Mouse (Mus musculus): ENCODE results near the gene Isy1. TPM values are rescaled to one million over a fixed set of nuclear protein-coding genes. Genes with fewer than 3 reads are reported as not detected.

Gene Isy1
- 41.0 and 42.3 TPM in 2 replicates for total RNA-seq (2021)
- long read RNA-seq, experiment 1, full-length matches to known transcripts, result 16 of 17 reads
- long read RNA-seq, experiment 1, partial matches to known transcripts, result 0 of 17 reads
- long read RNA-seq, experiment 1, other reads (novel, unspliced or antisense), result 1 of 17 reads
- long read RNA-seq, experiment 2, full-length matches to known transcripts, result 21 of 24 reads
- long read RNA-seq, experiment 2, partial matches to known transcripts, result 0 of 24 reads
- long read RNA-seq, experiment 2, other reads (novel, unspliced or antisense), result 3 of 24 reads

DNA sequence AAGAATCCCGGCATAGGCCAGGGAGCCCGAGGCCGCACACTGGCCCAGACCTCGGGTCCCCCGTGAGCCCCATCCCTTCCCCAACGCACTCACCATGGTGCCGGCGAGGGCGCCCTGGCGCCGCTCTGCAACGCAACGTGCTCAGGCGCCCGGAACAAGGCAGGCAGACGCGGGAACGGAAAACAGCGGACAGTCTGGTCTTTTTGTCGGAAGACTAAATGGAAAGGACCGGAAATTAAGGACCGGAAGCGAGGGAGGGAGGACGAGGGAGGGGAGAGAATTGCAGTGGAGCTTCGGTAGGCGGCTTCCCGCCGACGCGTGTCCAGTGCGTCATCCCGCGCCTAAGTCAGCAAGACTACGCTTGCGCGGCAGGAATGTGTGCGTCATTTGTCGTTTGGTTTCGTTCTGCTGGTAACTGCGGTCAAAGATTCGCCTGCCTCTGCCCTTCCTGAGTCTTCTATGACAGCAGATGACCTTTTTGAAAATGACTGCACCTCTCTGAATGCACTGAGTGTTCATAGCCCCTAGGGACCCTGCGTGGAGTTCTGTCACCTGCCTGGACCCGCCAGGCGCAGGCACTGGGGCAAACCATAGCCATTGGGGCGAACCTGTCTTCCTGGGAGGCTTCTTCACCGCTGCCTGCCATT is at the start of gene Isy1:
TSS of gene Isy1 (minus strand) at position 248 of the 647 bp plus-strand sequence.
- peak; percentile 98 for DNase-seq

DNA sequence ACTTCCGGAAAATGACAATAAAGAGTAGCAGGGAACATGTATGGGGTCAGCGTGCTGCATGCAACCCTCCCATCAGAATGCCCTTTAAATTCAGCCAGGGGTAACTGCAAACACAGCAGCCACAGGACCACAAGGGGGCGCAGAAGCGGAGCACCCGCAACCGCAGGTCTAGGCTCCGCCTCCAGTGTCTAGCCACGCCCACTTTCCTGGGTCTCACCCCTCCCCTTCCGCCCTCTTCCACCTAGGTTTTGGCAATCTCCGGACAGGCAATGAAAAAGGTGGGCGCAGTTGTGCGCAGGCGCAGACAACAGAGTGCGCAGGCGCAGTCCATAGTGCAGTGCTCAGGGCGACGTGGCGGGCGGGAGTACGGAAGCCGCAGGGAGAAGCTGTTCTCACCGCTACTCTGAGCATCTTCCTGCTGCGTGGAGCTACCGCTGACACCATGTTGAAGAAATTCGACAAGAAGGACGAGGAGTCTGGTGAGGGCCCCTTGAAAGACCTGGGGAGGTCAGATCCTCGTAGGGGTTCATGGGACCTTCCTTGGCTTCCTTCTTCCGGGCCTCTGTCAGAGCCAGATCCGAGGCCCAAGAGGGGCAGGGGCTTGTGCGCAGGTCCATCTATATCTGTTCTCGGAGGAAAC is 49.1 kb upstream of the Isy1 start, which contains the start of gene Copg1:
TSS of gene Copg1 (plus strand) at position 221 of the 640 bp plus-strand sequence.
- peak; percentile 100 for DNase-seq

DNA sequence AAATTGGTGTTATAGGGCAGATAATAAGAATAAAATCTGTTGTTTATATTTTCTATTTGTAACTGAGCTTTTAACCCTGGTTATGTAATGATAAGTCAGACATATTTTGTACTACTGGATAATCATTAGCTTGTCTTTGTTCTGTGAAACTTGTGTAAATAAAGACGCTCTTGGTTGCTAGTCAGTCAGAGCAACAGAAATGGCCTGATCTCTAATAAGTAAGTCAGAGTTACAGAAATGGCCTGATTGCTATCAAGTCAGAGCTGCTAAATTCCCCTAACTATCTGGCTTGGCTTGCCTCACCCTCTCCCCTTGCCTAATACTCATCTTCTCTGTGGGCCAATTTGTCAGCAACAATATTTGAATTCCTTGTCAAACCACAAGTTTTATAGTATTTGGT is 48.1 kb upstream of the Isy1 start:
- no peak for DNase-seq

DNA sequence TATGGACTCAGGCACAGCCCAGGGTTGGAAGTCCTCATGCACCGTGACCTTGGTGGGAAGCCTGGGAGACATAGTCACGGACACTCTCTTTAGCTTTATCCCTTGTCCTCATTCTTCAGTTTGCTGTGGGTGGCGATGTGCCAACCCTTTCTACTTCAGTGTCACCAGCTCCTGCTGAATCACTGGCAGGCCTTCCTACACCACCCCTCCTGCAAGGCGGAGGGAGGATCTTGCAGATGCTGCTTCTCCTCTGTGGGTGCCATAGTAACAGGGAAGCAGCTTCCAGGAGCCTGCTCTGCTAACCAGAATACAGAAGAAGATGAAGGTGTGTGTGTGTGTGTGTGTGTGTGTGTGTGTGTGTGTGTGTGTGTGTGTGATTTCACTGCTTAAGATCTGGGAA is 44.2 kb upstream of the Isy1 start:
- peak; percentile 89 for DNase-seq

DNA sequence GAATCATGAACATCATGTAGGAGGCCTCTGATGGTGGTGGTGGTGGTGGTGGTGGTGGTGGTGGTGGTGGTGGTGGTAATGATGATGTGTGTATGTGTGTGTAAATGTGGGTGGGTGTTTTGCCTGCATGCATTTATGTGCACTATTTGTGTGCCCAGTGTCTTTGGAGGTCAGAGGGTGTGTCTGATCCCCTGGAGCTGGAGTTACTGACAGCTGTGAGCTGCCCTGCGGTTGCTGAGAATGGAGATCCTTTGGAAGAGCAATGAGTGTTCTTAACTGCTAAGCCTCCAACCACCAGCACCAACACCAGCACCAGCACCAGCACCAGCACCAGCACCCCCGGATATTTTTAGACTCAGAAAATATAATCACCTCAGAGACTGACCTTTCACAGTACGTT is 43.6 kb upstream of the Isy1 start:
- no peak for DNase-seq

DNA sequence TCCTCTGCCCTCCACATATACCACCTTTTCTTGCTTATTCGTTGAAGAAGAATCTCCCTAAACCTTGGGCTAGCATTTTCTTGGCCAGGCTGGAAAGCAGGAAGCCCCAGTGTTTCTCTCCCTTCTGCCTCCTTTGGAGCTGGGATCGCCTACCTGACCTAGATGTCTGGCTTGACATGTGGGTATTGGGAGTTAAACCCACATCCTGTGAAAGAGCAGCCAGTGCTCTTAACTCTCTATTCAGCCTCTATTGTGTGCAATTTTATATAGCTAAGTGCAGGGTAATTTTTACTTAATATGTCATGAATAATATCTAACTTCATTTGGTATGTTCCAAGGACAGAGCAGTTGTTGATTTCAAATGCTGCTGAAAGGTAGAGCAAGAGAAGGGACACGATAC is 41.0 kb upstream of the Isy1 start:
- DNase-seq, result no peak

DNA sequence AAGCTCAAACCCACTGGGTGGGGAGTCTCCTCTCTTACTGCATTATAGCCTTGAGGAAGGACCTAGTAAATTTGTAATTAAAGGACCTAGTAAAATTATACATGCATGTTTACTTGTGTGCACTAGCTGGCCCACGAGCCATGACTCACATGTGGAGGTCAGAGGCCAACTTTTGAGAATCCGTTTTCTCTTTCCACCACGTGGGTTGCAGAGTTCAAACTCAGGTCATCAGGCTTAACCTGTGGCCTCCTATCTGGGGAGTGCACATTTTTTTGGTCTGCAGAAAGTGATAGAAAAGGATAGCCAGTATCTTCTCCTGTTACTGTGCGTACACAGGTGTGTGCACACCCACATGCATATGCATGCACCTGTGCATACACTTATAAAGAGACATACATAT is 40.4 kb upstream of the Isy1 start:
- no peak for DNase-seq

DNA sequence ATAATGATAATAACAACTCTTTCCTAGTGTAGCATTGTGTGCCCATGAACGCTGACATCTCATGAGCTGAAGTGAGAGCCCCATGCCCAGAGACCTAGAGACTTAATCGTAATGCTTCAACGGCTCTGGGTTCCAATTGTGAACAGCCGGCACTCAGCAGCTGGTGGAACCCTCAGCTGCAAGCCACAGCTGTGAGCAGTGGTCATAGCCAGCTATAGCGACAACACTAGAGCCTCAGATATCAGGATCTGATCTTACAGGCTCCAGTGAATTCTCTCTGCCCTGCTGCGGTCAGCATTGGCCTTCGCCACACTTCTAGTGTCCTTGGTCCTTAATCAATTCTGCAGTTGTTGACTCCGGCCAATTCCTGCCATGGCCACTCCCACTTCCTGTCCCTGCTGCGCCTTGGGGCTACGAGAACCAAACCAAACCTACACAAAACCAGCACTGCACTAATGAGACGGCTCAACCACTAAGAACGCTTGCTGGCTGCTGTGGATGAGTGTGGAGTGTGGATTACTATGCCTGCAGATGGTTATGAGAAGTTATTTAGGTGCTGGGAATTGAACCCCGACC is 37.6 kb upstream of the Isy1 start:
- peak; percentile 74 for DNase-seq

DNA sequence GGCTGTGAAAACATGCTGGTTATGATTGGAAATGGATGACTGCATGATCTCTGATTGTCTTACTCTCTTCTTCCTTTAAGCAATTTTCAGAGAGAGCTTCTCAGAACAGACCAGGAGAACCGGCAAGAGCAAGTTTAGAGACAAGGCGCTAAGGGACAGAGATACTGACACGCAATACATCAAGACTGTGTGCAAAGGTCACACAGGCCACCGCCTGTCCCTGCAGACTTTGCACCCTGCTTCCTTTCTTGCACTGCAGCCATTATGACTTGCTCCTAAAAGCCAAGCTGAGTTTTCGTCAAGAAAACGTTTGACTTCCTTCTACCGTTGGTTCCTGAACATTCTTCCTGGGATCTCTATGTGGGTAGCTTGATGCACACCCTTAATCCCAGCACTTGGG is 37.0 kb upstream of the Isy1 start:
- no peak for DNase-seq

DNA sequence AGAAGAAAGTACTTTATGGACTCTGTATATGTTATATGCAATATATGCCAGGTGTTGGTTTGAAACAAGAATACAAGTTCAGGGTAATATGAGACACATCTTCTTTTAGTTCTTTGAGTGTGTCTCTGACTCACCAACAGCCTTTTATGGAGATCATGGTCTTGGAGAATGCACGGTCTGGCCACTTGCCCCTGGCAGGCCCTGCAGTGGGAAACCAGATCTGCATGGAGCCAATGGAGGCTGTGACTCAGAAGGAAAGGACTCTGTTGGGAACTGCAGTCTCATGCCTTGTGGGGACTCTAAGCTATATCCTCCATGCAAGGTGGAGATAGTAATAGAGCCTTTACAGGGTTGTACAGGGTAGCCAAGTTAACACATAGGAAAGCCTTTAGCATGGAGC is 36.5 kb upstream of the Isy1 start:
- peak; percentile 35 for DNase-seq

DNA sequence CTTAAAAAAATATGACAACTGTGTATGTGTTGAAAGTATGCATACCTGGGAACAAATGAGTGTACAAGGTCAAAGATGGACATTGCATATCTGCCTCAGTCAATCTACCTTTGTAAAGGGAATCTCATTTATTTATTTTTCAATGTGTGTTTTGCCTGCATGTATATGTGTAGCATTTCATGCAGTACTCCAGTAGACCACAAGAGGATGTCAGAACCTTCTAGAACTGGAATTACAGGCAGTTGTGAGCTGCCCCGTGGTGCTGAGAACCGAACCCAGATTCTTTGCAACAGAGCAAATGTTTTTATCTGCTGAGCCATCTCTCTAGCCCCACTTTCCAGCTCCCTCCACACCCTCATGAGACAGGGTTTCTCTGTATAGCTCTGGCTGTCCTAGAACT is 35.4 kb upstream of the Isy1 start:
- no peak for DNase-seq

DNA sequence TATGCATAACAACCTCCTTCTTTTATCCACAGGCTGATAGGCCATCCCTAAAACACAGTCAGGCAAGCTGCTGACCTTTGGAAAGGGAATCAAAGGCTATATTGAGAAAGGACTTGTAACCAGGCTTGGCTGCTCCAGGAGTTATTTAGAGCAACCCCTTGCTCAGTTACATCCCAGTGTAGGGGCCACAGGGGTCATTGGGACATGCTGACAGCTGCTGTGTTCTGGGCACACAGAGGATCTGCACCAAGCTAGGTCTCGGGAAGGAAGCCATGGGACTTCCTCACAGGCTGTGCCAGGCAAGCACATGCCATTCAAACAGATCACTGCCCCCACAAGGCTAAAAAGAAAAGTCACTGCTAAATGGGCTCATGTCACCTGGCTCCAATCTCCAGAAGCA is 34.5 kb upstream of the Isy1 start:
- DNase-seq, result no peak

DNA sequence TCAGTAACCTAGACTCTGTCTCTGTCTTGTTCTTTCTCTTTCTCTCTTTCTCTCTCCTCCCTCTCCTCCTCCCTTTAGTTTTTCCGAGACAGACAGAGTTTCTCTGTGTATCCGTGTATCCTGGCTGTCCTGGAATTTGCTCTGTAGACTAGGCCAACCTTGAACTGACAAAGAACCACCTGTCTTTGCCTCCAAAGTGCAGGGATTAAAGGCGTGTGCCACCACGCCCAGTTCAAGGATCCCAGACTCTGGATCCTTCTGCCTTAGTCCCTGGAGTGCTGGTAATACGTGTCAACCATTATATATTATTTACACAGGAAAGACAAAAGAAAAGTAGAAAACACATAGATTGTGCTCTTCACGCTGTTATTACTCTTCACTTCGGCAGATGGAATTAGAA is 32.6 kb upstream of the Isy1 start:
- no peak for DNase-seq

DNA sequence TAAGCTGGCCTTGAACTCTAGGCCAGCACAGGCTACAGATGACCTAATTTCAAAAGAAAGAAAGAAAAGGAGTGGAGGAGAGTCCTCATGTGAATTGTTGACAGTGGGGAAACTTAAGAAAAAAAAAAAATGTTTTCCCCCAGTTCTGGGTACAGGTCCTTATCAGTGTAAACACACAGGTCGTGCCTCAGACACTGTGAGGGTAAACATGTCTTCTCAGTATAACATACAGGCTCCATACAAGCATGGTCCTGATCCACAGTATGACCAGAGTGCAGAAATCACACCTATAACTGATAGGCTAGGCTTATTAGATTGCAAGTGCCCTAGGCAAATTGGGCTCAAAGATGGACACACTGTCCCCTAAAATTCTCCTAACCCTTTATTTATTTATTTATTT is 31.8 kb upstream of the Isy1 start:
- DNase-seq, result no peak

DNA sequence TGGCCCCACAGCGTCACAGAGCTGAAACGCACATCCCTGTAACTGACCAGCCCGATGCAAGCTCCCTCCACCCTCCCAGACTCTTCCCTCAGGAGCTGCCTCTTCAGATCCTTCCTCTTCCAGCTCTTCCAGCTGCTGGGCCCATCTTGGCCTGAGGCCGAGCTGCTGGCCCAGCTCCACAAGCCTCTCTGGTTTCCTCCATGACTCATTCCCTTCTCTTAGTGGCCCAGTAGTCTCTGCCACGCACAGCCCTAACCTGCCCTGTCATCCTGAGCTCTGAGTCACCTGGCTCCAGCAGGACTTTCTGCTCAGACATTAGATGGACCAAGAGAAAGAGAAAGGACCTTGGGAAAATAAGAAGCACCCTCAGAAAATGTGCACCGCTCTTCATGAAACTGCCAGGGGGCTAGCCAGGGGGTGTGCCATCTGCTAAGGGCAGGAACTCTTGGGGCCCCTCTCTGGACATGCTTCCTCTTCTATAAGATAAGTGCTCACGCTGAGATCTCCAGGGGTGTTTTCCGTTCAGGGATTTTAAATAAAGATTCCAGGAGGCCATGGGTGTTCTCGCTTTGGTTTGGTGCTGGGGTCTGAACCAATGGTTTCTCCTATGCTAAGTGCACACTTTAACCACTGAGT is 30.4 kb upstream of the Isy1 start:
- peak; percentile 93 for DNase-seq

DNA sequence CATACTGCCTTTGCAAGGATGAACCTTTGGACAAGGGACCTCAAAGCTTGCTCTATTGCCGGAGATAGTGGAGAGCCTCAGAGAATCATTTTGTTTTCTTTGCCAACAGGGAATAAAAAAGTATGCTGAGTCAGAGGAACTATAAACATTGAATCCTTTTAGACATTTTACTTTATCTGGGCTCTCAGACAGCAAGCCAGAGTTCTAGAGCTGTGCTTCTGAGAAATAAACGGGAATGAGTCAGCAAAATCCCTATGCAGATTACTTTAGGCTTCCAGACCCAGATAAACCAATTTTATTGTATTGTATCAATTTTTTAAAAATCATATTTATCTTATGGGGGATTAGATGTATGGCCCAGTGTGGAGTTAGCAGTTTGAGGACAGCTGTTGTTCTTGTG is 28.7 kb upstream of the Isy1 start:
- no peak for DNase-seq

DNA sequence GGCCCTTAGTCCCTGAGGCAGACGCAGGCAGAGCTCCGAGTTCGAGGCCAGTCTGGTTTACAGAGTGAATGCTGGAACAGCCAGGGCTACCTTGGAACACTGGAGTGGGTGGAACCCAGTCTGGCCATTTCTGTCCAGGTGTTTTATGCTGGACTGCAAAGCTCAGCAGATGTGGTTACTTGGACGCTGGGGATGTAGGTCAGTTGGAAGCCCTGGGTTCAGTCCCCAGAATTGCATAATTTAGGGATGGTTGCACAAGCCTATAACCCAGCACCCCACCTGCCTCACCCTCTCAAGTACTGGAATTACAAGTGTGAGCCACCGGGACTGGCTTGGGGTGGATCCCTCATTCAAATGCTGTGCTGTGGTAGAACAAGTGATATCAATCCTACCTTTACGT is 27.6 kb upstream of the Isy1 start:
- no peak for DNase-seq

DNA sequence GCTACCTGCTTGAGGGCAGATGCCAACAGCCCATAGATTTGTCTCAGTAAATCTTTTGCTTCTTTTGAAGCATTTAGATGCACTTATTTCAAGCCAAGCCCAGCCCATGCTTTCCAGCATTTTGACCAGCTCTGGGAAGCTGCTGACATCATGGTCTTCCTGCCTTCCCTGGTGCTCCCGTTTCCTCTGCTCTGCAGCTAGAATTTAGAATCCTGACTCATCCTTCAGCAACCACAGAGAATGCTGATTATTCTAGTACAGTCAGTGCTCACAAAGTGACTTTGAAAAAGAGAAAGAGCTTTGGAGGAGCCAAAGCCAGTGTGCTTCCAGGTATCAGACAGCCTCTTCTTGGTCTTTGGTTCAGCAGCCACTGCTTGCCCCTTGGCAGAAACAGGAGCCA is 18.5 kb upstream of the Isy1 start:
- no peak for DNase-seq

DNA sequence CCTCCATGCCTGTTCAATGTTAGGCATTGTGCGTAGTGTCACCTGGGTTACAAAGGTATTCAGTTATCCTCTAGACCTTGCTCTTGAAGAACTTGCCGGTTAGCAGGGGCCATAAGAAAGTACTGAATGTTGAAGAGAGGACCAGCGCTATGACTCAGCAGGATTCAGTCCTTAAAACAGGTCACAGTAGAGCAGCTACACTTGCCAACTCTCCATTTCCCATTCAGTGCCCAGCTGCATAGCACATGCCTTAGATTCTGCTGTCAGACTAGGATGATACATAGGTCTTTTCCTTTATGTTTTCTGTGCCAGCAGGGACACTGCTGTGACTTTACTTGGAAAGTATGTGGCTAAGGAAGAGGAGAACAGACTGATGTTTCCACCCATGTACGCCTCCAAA is 14.8 kb upstream of the Isy1 start:
- no peak for DNase-seq

DNA sequence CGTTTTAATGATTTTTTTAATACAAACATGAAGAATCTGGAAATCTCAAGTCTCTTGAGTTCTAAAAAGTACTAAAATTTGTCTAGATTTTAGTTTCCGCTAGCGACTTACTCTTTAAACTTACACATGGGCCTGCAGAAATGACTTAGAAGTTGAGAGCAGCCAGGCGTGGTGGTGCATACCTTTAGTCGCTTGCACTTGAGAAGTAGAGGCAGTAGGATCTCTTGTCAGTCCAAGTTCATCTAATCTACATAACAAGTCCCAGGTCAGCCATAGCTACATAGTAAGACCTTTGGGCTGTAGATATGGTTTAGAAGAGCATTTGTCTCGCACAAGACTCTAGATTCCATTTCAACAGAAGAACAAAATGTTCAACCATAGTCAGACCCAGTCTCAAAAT is 13.3 kb upstream of the Isy1 start:
- no peak for DNase-seq

DNA sequence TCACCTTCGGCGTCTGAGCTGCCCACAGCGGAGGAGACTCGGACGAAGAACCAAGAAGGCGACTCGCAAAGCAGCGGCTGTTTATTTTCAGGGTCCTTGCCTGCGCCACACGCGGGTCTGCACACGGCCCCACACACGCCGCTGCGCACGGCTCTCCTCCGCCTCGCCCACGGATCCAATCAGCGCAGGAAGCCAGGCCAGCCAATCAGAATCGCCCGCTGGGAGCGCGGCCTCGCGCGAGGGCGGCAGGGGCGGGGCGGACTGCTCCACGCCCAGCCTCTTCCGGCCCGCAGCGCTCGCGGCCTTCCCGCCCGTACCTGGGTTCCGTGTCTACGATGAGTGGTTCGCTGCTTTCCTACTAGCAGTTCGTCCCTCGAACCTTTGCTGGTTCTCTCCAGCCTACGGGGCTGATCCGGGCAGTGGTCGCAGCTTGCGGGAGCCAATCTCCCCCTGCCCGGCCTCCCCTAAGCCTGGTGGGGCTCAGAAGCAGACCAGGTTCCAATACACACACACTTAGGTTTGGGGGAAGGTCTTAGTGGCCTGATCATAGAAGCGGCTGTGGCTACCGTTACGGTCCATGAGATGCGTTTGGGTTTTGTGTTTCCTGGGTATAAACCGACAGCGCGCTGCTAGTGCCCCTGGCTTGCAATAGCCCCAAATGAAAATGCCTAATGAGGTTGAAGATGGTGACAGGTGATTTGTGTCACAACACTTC is 12.5 kb upstream of the Isy1 start, which contains the start of gene Cnbp:
TSS of gene Cnbp (minus strand) at position 207 of the 715 bp plus-strand sequence.
- DNase-seq, result peak; percentile 98

Measured in adrenal gland, postnatal 14 days (tissue).